Mouse (Mus musculus) heart, embryonic 14.5 days (tissue): ENCODE measurements around the gene Cops7a. TPM values are rescaled to one million over a fixed set of nuclear protein-coding genes. Genes with fewer than 3 reads are reported as not detected.

ENCODE experiments used
- ATAC-seq: fragments of 200-750 bp; cut with Nextera tagmentation; 2 replicates; pipeline ENCODE4 v1.8.0; 2017; ENCODE audit warnings: low read depth, moderate TSS enrichment; ENCODE audit not compliant: insufficient number of reproducible peaks, insufficient read depth, low FRiP score
- H3K27ac ChIP-seq, 2 experiments: fragments of 200-500 bp in 1 of 2; fragments of 300-500 bp in 1 of 2; sonication (generic) in 1 of 2; replicated peaks in 1 of 2; 2 replicates each; pipeline ENCODE4 v1.5.1; 2012 to 2014; ENCODE audit warnings: low read depth in 2 of 2, low read length in 2 of 2, control low read depth in 1 of 2, mild to moderate bottlenecking in 1 of 2, mixed read lengths in 1 of 2; ENCODE audit not compliant: control insufficient read depth in 1 of 2, insufficient read depth in 1 of 2
- H3K27me3 ChIP-seq: fragments of 300-500 bp; sonication (generic); 2 replicates; pipeline ENCODE4 v1.6.1; 2014; ENCODE audit warnings: mild to moderate bottlenecking, low read length, control low read depth; ENCODE audit not compliant: control insufficient read depth, insufficient read depth
- H3K36me3 ChIP-seq: fragments of 300-500 bp; sonication (generic); 2 replicates; pipeline ENCODE4 v1.6.1; 2014; ENCODE audit warnings: mild to moderate bottlenecking, control low read depth, low read length, mixed read lengths; ENCODE audit not compliant: control insufficient read depth, insufficient read depth
- H3K4me1 ChIP-seq, 2 experiments: fragments of 200-500 bp in 1 of 2; fragments of 300-500 bp in 1 of 2; sonication (generic) in 1 of 2; 2 replicates each; pipeline ENCODE4 v1.6.1; 2012 to 2014; ENCODE audit warnings: low read length in 2 of 2, control low read depth in 1 of 2, mixed read lengths in 1 of 2; ENCODE audit not compliant: control insufficient read depth in 2 of 2, insufficient read depth in 2 of 2
- H3K4me2 ChIP-seq: fragments of 300-500 bp; sonication (generic); 2 replicates; pipeline ENCODE4 v1.6.1; 2014; ENCODE audit warnings: mild to moderate bottlenecking, low read length
- H3K4me3 ChIP-seq, 2 experiments: fragments of 200-500 bp in 1 of 2; fragments of 300-500 bp in 1 of 2; sonication (generic) in 1 of 2; 2 replicates each; pipeline ENCODE4 v1.5.1; 2012 to 2014; ENCODE audit warnings: low read length in 2 of 2, mild to moderate bottlenecking in 2 of 2, control low read depth in 1 of 2, low read depth in 1 of 2, moderate library complexity in 1 of 2; ENCODE audit not compliant: control insufficient read depth in 1 of 2, insufficient read depth in 1 of 2
- H3K9ac ChIP-seq: fragments of 300-500 bp; sonication (generic); 2 replicates; pipeline ENCODE4 v1.6.1; 2014; ENCODE audit warnings: mild to moderate bottlenecking, low read length
- H3K9me3 ChIP-seq: fragments of 300-500 bp; sonication (generic); 2 replicates; pipeline ENCODE4 v1.6.1; 2016; ENCODE audit warnings: low read length, control low read depth; ENCODE audit not compliant: control insufficient read depth
- WGBS: fragments of 180-500 bp; shearing (Covaris S2); extraction: QIAGEN DNeasy Blood & Tissue Kit; methylation state at CpG from one replicate; pipeline ENCODE4 v1.1.7; 2014; 5-methylcytosine and 5-hydroxymethylcytosine counted together
- polyA plus RNA-seq: library from polyadenylated mRNA; unstranded; fragments of >200 nt; fragmentation: Nextera tagmentation; extraction: Ambion mirVana; gene quantifications from 2 replicates; pipeline ENCODE4 v1.2.1, GENCODE M21; 2014

Gene Cops7a
- polyA plus RNA-seq, 1 experiment from 2014 or later = 135 TPM

GRCm38 (mm10) chr6:124959960-124960359 is 5.4 kb downstream of the Cops7a start:
- peaks cover 5 to 8% of the 10 kb centered on the region in 2 experiments for H3K4me1 ChIP-seq
- no peaks in the 10 kb centered on the region for H3K9me3 ChIP-seq
- H3K27me3 ChIP-seq = no peaks in the 10 kb centered on the region
- H3K36me3 ChIP-seq = peaks cover 71% of the 10 kb centered on the region
- no peak for ATAC-seq
- H3K9ac ChIP-seq = no peak overlapping the region
- no peak overlapping the region for H3K27ac ChIP-seq
- no peak overlapping the region for H3K4me3 ChIP-seq
- WGBS = 93% methylated on average over 13 of the region's 13 CpGs
- H3K4me2 ChIP-seq = no peak overlapping the region

GRCm38 (mm10) chr6:124958127-124958526 is 7.2 kb downstream of the Cops7a start:
- H3K4me2 ChIP-seq = no peak overlapping the region
- peaks cover 71% of the 10 kb centered on the region for H3K36me3 ChIP-seq

GRCm38 (mm10) chr6:124955212-124955611 is 10.1 kb downstream of the Cops7a start:
- Histone ChIP-seq H3K4me2 (no peak overlapping the region), H3K27ac (no peak overlapping the region), H3K9me3 (no peaks in the 10 kb centered on the region), H3K4me3 (no peak overlapping the region), H3K9ac (no peak overlapping the region), H3K27me3 (no peaks in the 10 kb centered on the region), H3K4me1 (no peaks in the 10 kb centered on the region), H3K36me3 (peaks cover 48% of the 10 kb centered on the region)
- WGBS = 88% methylated on average over 4 of the region's 4 CpGs
- no peak for ATAC-seq

More at GRCm38 (mm10) chr6:124958127-124958526, 7.2 kb downstream of the Cops7a start:
- H3K4me1 ChIP-seq = no peaks in the 10 kb centered on the region; a peak in 1 of 4 replicates
- no peak for ATAC-seq
- no peak overlapping the region for H3K27ac ChIP-seq
- no peak overlapping the region for H3K9ac ChIP-seq
- WGBS = 84% methylated on average over 3 of the region's 3 CpGs
- H3K4me3 ChIP-seq = no peak overlapping the region
- no peaks in the 10 kb centered on the region for H3K9me3 ChIP-seq
- H3K27me3 ChIP-seq = no peaks in the 10 kb centered on the region

- no peaks in the 10 kb centered on the region for H3K27me3 ChIP-seq
- no peaks in the 10 kb centered on the region for H3K9me3 ChIP-seq
- H3K4me3 ChIP-seq = no peak overlapping the region
- H3K36me3 ChIP-seq = peaks cover 37% of the 10 kb centered on the region
- ATAC-seq = no peak
- 87% methylated on average over 2 of the region's 2 CpGs for WGBS
- H3K9ac ChIP-seq = no peak overlapping the region
- H3K27ac ChIP-seq = no peak overlapping the region
- H3K4me1 ChIP-seq = no peaks in the 10 kb centered on the region
- H3K4me2 ChIP-seq = no peak overlapping the region
These were observed 11.2 kb downstream of the Cops7a start for GRCm38 (mm10) chr6:124953991-124954715.

- no peaks in the 10 kb centered on the region for H3K9me3 ChIP-seq
- ATAC-seq = no peak
- H3K27ac ChIP-seq = no peak overlapping the region
- no peak overlapping the region for H3K4me3 ChIP-seq
- H3K27me3 ChIP-seq = no peaks in the 10 kb centered on the region
- H3K36me3 ChIP-seq = peaks cover 9% of the 10 kb centered on the region
- H3K4me1 ChIP-seq = no peaks in the 10 kb centered on the region
- H3K9ac ChIP-seq = no peak overlapping the region
- no peak overlapping the region for H3K4me2 ChIP-seq
- 82% methylated on average over 3 of the region's 3 CpGs for WGBS
These were observed 21.8 kb downstream of the Cops7a start for GRCm38 (mm10) chr6:124943526-124943925.

- 91% methylated on average over 1 of the region's 1 CpGs for WGBS
- no peaks in the 10 kb centered on the region for H3K9me3 ChIP-seq
- H3K27ac ChIP-seq = no peak overlapping the region
- ATAC-seq = no peak
- no peaks in the 10 kb centered on the region for H3K27me3 ChIP-seq
- no peak overlapping the region for H3K4me3 ChIP-seq
- no peak overlapping the region for H3K9ac ChIP-seq
- no peak overlapping the region for H3K4me2 ChIP-seq
- peaks cover 28% of the 10 kb centered on the region for H3K36me3 ChIP-seq
- no peaks in the 10 kb centered on the region for H3K4me1 ChIP-seq
These were observed 23.7 kb downstream of the Cops7a start for GRCm38 (mm10) chr6:124941679-124942078.

- Histone ChIP-seq H3K4me3 (no peak overlapping the region), H3K27me3 (no peaks in the 10 kb centered on the region), H3K27ac (no peak overlapping the region), H3K4me1 (no peaks in the 10 kb centered on the region), H3K36me3 (peaks cover 59% of the 10 kb centered on the region), H3K9me3 (no peaks in the 10 kb centered on the region), H3K4me2 (no peak overlapping the region), H3K9ac (no peak overlapping the region)
- 91% methylated on average over 7 of the region's 7 CpGs for WGBS
- no peak for ATAC-seq
These were observed 26.8 kb downstream of the Cops7a start for GRCm38 (mm10) chr6:124938554-124938953.

- Histone ChIP-seq H3K4me3 (no peak overlapping the region), H3K36me3 (peaks cover 68% of the 10 kb centered on the region), H3K4me2 (no peak overlapping the region), H3K27me3 (no peaks in the 10 kb centered on the region), H3K4me1 (peaks cover 2 to 5% of the 10 kb centered on the region in 2 experiments; a peak in 2 of 4 replicates), H3K9me3 (no peaks in the 10 kb centered on the region), H3K27ac (no peak overlapping the region), H3K9ac (no peak overlapping the region)
- ATAC-seq = no peak
- 84% methylated on average over 2 of the region's 2 CpGs for WGBS
These were observed 27.8 kb downstream of the Cops7a start for GRCm38 (mm10) chr6:124937493-124937892.
